Mouse (Mus musculus) CD8-positive naive resting alpha-beta T cell, adult 2 months (primary cell): ENCODE results near the gene Sv2a.

ENCODE experiments used
- DNase-seq, 2 experiments: peaks; one replicate each; pipeline ENCODE4 v3.0.0; 2022; ENCODE audit warnings: low read depth in 2 of 2, low spot score in 2 of 2

Sv2a gene

DNA sequence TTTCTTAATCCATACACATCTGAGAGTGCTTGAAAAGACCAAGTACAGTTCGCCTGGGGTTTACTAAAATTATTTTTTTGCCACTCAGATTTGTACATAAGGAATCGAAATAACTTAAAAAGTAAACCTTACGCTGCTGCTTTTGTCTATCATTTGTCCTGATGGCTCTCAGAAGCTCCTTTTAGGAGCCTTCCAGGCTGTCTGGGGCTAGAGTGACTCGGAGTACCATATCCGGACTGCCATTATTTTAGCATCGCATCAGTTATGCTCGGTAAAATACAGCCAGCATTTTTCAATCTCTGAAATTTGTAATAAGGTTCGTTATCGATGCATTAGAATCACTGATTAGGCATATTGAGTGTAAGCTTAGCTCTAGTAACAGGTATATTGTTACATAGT, 59.8 kb downstream of the Sv2a start:
- no peak for DNase-seq

DNA sequence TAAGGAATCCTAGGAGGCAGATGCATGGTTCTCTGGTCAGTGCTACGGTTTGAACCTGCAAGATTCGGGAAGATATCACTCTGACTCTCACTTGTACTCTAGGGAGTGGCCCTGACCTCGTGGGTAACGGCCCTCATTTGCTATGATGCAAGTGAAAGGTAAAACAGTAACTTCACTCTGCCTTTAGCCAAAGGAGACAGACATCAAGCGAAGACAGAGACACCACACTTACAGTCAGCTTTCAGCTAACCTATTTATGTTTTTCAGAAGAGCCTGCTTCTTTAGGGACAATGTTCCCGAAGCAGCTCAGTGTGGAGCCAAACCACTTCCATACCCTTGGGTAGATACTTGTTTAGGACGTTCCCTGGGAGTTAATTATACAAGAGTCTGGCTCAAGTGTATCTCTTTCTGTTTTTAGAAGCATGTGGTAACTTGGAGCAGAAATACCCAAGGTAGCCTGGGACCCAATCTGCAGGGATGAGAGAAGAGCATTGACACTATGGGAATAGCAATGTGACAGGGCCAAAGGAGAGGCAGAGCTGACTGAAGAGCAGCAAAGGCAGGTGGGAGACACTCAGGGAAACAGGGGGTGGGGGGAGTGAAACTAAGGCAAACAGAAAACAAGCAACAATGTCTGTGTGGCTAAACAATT, 63.1 kb downstream of the Sv2a start:
- no peak for DNase-seq
